Mouse (Mus musculus): ENCODE results near the gene Ints1. TPM values are rescaled to one million over a fixed set of nuclear protein-coding genes. Genes with fewer than 3 reads are reported as not detected.

Gene Ints1
- polyA plus RNA-seq, 1 experiment from 2014 or later = 31.8 TPM

DNA sequence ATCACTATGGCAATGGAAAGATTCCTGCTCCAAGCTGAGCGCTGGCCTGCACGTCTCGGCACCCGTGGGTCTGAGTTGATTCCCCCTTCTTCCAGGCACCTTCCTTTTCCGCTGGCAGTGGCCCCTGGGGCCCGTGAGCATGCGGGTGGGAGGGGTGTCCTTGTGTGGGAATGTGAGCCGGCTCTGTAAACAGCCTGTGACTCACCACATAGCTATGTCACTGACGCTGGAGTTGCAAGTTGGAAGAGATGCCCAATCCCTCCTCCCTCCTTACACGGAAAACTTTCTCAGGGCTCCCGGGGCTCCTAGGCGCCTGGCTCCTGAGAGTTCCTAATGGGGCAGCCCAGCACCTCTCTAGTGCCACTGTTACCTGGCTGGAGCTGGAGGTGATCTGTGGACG lies 21.4 kb upstream of the Ints1 start:
- Histone ChIP-seq H3K4me1 (ENCODE audit: control insufficient read depth, insufficient read depth, low read length) (peaks cover 43% of the 10 kb centered on the region), H3K36me3 (ENCODE audit: control insufficient read depth, insufficient read depth, low read length) (peaks cover 27% of the 10 kb centered on the region), H3K27ac (ENCODE audit: low read depth, low read length) (peak overlapping the region; percentile 97), H3K9me3 (replicated peaks; ENCODE audit: control insufficient read depth, low read length) (no peaks in the 10 kb centered on the region), H3K27me3 (replicated peaks; ENCODE audit: control insufficient read depth, insufficient read depth, low read length) (no peaks in the 10 kb centered on the region), H3K9ac (ENCODE audit: low read length) (no peak overlapping the region), H3K4me3 (ENCODE audit: low read depth, low read length) (0 out of 2 replicates have a peak overlapping the region, but pooled peaks have one; percentile 4), H3K4me2 (ENCODE audit: low read length) (peak overlapping the region; percentile 78)
- DNase-seq (ENCODE audit: low spot score) = peak; percentile 72
- 26% methylated on average over 13 of the region's 13 CpGs for WGBS
- ATAC-seq = peak; percentile 44

DNA sequence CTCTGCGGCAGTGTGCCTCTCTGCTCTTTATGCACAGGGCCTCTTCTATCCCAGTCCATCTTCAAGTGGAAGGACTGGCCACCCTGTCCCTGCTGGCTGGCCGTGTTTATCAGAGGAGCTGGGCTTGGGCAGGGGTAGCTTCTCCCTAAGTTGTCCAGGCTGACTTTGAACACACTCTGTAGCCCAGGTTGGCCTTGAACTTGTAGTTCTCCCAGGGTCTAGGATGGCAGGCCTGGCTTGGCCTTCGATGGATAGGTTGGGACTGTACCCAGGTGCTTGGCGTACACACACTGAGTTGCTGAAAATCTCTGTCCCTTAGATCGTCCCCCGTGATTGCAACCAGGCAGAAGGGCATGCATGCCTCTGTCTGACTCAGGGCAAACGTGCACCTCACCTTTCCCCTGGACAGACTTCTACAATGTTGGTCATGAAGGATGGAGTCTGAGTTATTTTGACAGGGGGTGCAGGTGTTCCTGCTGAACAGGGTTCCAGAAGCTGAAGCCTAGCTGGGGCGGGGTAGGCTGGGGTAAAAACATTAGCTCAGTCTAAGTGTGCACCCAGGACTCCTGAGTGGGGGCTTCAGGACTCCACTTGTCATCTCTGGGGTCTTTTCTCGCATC lies 20.6 kb upstream of the Ints1 start:
- ATAC-seq (no peak), DNase-seq (ENCODE audit: low spot score) (no peak)
- H3K36me3 ChIP-seq (ENCODE audit: control insufficient read depth, insufficient read depth, low read length) = peaks cover 20% of the 10 kb centered on the region
- no peaks in the 10 kb centered on the region for H3K9me3 ChIP-seq (replicated peaks; ENCODE audit: control insufficient read depth, low read length)
- H3K9ac ChIP-seq (ENCODE audit: low read length) = no peak overlapping the region
- H3K27me3 ChIP-seq (replicated peaks; ENCODE audit: control insufficient read depth, insufficient read depth, low read length) = no peaks in the 10 kb centered on the region
- 76% methylated on average over 9 of the region's 9 CpGs for WGBS
- H3K4me1 ChIP-seq (ENCODE audit: control insufficient read depth, insufficient read depth, low read length) = peaks cover 44% of the 10 kb centered on the region
- H3K4me3 ChIP-seq (ENCODE audit: low read depth, low read length) = no peak overlapping the region
- H3K27ac ChIP-seq (ENCODE audit: low read depth, low read length) = peak overlapping the region; percentile 97
- H3K4me2 ChIP-seq (ENCODE audit: low read length) = no peak overlapping the region

DNA sequence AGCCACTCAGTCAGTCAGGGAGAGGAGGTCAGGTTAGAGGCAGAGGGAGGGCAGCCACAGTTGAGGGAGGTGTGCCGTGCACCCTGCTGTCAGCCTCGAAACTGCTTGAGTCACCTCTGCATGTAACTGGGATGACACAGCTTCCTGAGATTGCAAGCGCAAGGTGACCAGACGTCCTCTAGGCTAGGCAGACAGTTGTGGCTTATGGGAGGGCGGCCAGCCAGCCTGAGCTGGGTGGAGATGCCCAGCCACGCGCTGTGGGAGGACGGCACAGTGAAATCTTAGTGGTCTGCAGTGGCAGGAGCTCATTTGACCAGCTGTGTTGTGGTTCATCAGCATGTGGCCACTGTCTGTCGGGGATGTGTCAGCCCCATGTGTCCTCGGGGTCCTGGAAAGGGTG lies 19.5 kb upstream of the Ints1 start:
- 74% methylated on average over 10 of the region's 10 CpGs for WGBS
- DNase-seq (ENCODE audit: low spot score) (no peak), ATAC-seq (no peak)
- H3K27ac ChIP-seq (ENCODE audit: low read depth, low read length) = no peak overlapping the region
- H3K4me1 ChIP-seq (ENCODE audit: control insufficient read depth, insufficient read depth, low read length) = peaks cover 47% of the 10 kb centered on the region
- H3K9me3 ChIP-seq (replicated peaks; ENCODE audit: control insufficient read depth, low read length) = no peaks in the 10 kb centered on the region
- H3K4me2 ChIP-seq (ENCODE audit: low read length) = no peak overlapping the region
- H3K9ac ChIP-seq (ENCODE audit: low read length) = no peak overlapping the region
- no peak overlapping the region for H3K4me3 ChIP-seq (ENCODE audit: low read depth, low read length)
- H3K27me3 ChIP-seq (replicated peaks; ENCODE audit: control insufficient read depth, insufficient read depth, low read length) = no peaks in the 10 kb centered on the region
- peaks cover 8% of the 10 kb centered on the region; the same call in 1 of the 2 replicates for H3K36me3 ChIP-seq (ENCODE audit: control insufficient read depth, insufficient read depth, low read length)

DNA sequence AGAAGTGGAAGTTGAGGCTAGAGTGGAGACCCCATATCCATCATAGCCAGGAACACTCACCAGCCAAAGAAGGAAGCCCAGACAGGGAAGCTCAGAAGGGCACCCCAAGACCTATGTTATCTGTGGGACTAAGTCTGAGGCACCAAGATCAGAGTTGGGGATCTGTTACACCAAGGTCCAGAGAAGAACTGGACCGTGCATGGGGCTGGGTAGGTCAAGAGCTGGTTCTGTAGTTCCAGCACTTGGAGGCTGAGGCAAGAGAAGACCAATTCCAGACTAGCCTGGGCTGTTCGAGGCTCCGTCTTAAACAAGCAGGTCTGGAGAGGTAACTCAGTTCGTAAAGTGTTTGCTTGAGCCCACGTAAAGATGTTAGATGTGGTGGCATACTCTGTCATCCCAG lies 18.7 kb upstream of the Ints1 start:
- no peak for ATAC-seq
- Histone ChIP-seq H3K9ac (ENCODE audit: low read length) (no peak overlapping the region), H3K27ac (ENCODE audit: low read depth, low read length) (no peak overlapping the region), H3K27me3 (replicated peaks; ENCODE audit: control insufficient read depth, insufficient read depth, low read length) (no peaks in the 10 kb centered on the region), H3K4me3 (ENCODE audit: low read depth, low read length) (no peak overlapping the region), H3K9me3 (replicated peaks; ENCODE audit: control insufficient read depth, low read length) (no peaks in the 10 kb centered on the region), H3K36me3 (ENCODE audit: control insufficient read depth, insufficient read depth, low read length) (0 out of 2 replicates have a peak, but pooled peaks cover under 1% of the 10 kb centered on the region), H3K4me2 (ENCODE audit: low read length) (no peak overlapping the region), H3K4me1 (ENCODE audit: control insufficient read depth, insufficient read depth, low read length) (peaks cover 46% of the 10 kb centered on the region)
- DNase-seq (ENCODE audit: low spot score) = no peak
- WGBS = 91% methylated on average over 5 of the region's 5 CpGs

DNA sequence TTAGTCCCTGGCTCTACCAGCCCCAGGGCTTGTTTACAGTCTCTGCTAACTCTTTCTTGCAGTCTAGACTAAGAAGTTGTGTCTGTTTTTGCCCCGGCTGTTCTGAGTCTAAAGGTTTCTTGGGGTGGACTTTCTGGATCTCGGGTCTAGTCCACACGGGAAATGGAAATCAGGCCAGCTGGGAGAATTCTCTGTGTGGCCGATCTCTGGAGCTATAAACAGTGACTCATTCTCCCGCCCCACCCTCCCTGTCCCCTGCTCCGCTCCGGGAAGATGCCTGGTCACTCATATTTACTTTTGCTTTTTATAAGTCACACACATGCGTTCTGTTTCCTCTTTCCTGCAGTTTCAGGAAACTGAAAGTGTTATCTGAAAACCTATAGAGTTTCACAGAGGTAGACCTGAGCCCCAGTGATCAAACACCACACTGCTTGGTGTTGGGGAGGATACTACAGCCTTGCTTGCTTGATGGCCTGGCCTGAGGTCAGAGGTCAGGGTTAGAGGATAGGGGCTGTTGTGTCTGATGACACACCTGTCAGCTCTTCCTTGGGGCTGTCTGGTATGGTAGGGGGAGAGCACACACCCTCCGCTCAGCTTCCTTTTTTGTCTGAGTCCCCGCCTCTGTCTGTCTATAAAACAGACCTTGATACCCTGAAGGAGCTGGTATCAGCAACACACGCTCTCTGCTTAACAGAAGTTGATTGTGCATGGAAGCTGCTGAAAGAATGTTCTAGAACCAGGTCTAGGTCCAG lies 18.0 kb upstream of the Ints1 start:
- H3K27me3 ChIP-seq (replicated peaks; ENCODE audit: control insufficient read depth, insufficient read depth, low read length) = no peaks in the 10 kb centered on the region
- H3K4me2 ChIP-seq (ENCODE audit: low read length) = no peak overlapping the region
- peaks cover 40% of the 10 kb centered on the region for H3K4me1 ChIP-seq (ENCODE audit: control insufficient read depth, insufficient read depth, low read length)
- 79% methylated on average over 11 of the region's 11 CpGs for WGBS
- no peaks in the 10 kb centered on the region for H3K36me3 ChIP-seq (ENCODE audit: control insufficient read depth, insufficient read depth, low read length)
- DNase-seq (ENCODE audit: low spot score) (no peak), ATAC-seq (no peak)
- no peak overlapping the region for H3K27ac ChIP-seq (ENCODE audit: low read depth, low read length)
- H3K9ac ChIP-seq (ENCODE audit: low read length) = no peak overlapping the region; the same call in 1 of the 2 replicates
- no peaks in the 10 kb centered on the region for H3K9me3 ChIP-seq (replicated peaks; ENCODE audit: control insufficient read depth, low read length)
- H3K4me3 ChIP-seq (ENCODE audit: low read depth, low read length) = no peak overlapping the region

DNA sequence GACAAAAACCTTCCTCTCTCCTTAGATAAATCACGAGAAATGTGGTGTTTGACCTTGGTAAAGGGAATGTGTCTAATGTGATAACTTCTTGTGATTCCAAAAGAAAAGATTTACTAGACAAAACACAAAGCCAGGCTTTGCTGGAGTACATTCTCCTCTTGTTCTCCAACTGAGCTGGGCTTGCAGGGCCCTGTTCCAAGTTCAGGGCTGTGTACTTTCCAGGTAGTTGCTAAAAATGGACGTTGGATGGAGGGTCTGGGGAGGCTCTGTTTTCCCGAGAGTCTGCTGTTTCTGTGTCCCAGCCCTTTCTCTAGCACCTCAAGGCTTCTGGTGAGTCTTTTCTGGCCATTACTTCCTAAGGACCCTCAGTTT lies 17.5 kb upstream of the Ints1 start:
- no peaks in the 10 kb centered on the region for H3K36me3 ChIP-seq (ENCODE audit: control insufficient read depth, insufficient read depth, low read length)
- H3K4me1 ChIP-seq (ENCODE audit: control insufficient read depth, insufficient read depth, low read length) = peaks cover 35% of the 10 kb centered on the region
- H3K4me2 ChIP-seq (ENCODE audit: low read length) = peak overlapping the region; percentile 100
- ATAC-seq (no peak), DNase-seq (ENCODE audit: low spot score) (no peak)
- no peak overlapping the region for H3K4me3 ChIP-seq (ENCODE audit: low read depth, low read length)
- no peak overlapping the region for H3K27ac ChIP-seq (ENCODE audit: low read depth, low read length)
- no peak overlapping the region; the same call in 1 of the 2 replicates for H3K9ac ChIP-seq (ENCODE audit: low read length)
- H3K9me3 ChIP-seq (replicated peaks; ENCODE audit: control insufficient read depth, low read length) = no peaks in the 10 kb centered on the region
- 59% methylated on average over 3 of the region's 3 CpGs for WGBS
- no peaks in the 10 kb centered on the region for H3K27me3 ChIP-seq (replicated peaks; ENCODE audit: control insufficient read depth, insufficient read depth, low read length)

DNA sequence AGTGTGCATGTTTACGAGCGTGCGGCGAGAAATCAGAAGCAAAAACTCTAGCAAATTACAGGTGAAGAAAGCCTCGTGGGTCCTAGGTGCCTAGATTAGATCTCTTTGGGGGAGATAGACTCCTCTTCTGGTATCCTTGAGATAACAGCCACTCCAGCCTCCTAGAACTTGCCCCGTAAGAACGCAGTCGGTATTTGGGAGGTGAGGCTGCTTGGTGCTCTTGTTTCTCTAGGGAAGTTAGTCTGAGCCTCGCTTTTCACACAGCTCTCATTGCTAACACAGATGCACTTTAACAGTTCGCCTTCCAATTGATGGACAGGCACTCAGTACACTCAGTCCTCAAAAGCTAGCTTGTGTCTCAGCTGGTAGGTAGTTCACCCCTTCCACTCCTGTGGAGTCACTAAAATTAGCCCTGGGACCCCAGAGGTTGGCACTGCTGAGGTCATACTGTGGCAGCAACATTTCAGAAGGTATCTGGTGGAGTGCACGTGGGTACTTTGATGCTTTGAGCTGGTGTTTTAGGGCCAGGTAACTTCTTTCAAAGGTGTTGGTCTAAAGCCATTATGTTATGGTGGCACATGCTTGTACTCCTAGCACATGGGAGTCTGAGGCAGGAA lies 16.8 kb upstream of the Ints1 start:
- DNase-seq (ENCODE audit: low spot score) (no peak), ATAC-seq (no peak)
- peak overlapping the region; percentile 79 for H3K4me3 ChIP-seq (ENCODE audit: low read depth, low read length)
- WGBS = 21% methylated on average over 11 of the region's 11 CpGs
- H3K27me3 ChIP-seq (replicated peaks; ENCODE audit: control insufficient read depth, insufficient read depth, low read length) = no peaks in the 10 kb centered on the region
- H3K9ac ChIP-seq (ENCODE audit: low read length) = peak overlapping the region; percentile 74
- H3K36me3 ChIP-seq (ENCODE audit: control insufficient read depth, insufficient read depth, low read length) = no peaks in the 10 kb centered on the region
- H3K4me1 ChIP-seq (ENCODE audit: control insufficient read depth, insufficient read depth, low read length) = peaks cover 28% of the 10 kb centered on the region
- no peaks in the 10 kb centered on the region for H3K9me3 ChIP-seq (replicated peaks; ENCODE audit: control insufficient read depth, low read length)
- H3K27ac ChIP-seq (ENCODE audit: low read depth, low read length) = no peak overlapping the region
- H3K4me2 ChIP-seq (ENCODE audit: low read length) = peak overlapping the region; percentile 100

DNA sequence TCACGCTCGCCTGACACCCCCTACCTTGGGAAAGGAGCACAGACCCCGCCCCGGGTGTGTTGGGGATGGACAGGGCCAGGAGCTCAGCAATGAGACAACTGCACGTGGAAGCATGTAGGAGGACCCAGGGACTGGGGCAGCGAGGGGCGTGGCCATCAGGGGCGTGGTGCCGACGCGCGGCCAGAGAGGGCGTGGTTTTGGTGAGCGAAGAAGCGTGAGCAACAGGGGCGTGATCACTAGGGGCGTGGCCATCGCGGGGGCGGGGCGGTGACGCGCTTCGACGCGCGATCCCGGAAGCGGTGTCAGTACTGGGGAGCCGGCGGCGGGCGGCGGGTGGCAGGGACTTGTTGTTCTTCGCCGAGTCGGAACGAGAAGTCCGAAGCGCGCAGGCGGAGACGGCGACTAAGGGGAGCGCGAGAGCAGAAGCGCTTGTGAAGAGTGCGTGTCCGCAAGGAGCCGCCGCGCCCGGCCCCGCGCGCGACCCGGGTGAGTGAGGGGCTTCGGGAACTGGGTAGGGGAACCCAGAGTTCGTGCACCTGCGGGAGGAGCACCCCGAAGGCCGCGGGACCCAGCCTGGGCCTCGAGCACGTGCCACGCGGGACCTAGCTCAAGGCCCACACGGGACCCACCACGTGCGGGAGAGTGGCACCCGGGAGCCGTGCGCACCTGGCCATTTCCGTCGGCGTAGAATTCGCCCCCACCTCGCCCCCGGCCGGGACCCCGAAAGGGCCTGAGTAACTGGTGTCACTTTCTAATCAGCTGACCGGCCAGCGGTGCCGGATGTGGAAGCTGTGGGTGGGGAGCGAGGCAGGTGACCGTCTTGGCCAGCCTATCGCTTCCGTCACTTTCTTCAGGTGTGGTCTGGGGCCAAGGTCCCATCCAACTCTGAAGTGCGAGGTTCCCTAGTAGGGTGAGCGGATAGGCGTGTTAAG lies 16.0 kb upstream of the Ints1 start, which contains the start of gene Mafk:
Mafk (plus strand) TSS at position 287 of the 932 bp plus-strand sequence.
- DNase-seq (ENCODE audit: low spot score) = peak; percentile 91
- H3K4me3 ChIP-seq (ENCODE audit: low read depth, low read length) = peak within 1 kb of the TSS; percentile 79
- peak within 1 kb of the TSS; percentile 74 for H3K9ac ChIP-seq (ENCODE audit: low read length)
- no peaks in the 10 kb centered on the region for H3K36me3 ChIP-seq (ENCODE audit: control insufficient read depth, insufficient read depth, low read length)
- 0 out of 2 replicates have a peak within 1 kb of the TSS, but pooled peaks have one; percentile 33 for H3K27ac ChIP-seq (ENCODE audit: low read depth, low read length)
- peak within 1 kb of the TSS; percentile 100 for H3K4me2 ChIP-seq (ENCODE audit: low read length)
- WGBS = under 1% methylated on average over 77 of the region's 92 CpGs
- H3K27me3 ChIP-seq (replicated peaks; ENCODE audit: control insufficient read depth, insufficient read depth, low read length) = no peaks in the 10 kb centered on the region
- H3K9me3 ChIP-seq (replicated peaks; ENCODE audit: control insufficient read depth, low read length) = no peaks in the 10 kb centered on the region
- ATAC-seq = peak; percentile 93
- peaks cover 20% of the 10 kb centered on the region for H3K4me1 ChIP-seq (ENCODE audit: control insufficient read depth, insufficient read depth, low read length)

Measured in forebrain, embryonic 14.5 days (tissue).